In the genomic region with DNA sequence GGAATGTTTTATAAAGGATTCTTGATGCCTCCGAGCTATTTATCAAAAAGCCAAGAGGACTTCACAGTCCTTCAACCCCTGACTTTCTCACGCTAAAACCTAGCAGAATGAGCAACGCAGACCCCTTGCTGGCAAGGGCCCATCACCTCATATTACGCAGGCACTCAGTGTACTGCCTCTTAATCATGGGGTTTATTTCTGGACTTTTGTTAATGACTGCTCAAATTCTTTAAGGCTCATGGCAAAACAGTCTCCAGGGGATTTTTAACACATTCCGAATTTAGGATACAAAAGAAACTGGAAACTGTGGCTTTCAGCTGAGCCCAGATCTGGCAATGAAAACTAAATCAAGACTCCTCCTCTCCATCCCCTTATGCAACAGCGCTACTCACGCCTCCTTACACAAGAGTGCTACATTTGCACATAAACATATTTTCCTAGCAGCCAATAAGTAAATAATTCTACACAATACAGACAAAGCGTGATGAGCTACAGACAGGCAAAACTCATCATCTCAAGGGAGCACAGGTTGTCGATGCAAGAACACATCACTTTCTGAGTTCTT, we compare ENCODE assay signal across 15 mouse cellular contexts.
"Had no signal": no experiment of that assay in that cellular context is flagged by ENCODE, and none has a peak within 500 bp of the region (broad histone marks: within the 10 kb centered on the region; RNA-seq: fewer than 3 reads in every experiment).

No protein-coding gene starts in this region.

- DNase-seq: kidney, adult 11 months; kidney, adult 9 months; kidney, postnatal 10 days; lung, adult 2 months; lung, postnatal 36 days; midbrain, embryonic 14.5 days; right cerebral cortex, postnatal 4 days; spleen, adult 18-20 months; thymus, adult 2 months; thymus, postnatal 25 days had no signal

- H3K9me3 ChIP-seq: midbrain, embryonic 10.5 days; neural tube, embryonic 12.5 days; stomach, embryonic 15.5 days had no signal

- H3K27me3 ChIP-seq: neural tube, embryonic 12.5 days; stomach, embryonic 15.5 days had no signal

- H3K36me3 ChIP-seq: midbrain, embryonic 10.5 days; neural tube, embryonic 12.5 days; stomach, embryonic 15.5 days had no signal

- H3K4me3 ChIP-seq: midbrain, embryonic 10.5 days; myocyte; neural tube, embryonic 12.5 days; stomach, embryonic 15.5 days had no signal

- H3K27ac ChIP-seq: liver, embryonic 14.5 days; midbrain, embryonic 10.5 days; neural tube, embryonic 12.5 days; stomach, embryonic 15.5 days had no signal

- H3K9ac ChIP-seq: liver, embryonic 14.5 days; neural tube, embryonic 12.5 days; stomach, embryonic 15.5 days had no signal

- H3K4me1 ChIP-seq: neural tube, embryonic 12.5 days; stomach, embryonic 15.5 days had no signal

- H3K4me2 ChIP-seq: neural tube, embryonic 12.5 days; stomach, embryonic 15.5 days had no signal
